Mouse (Mus musculus) kidney, embryonic 14.5 days (tissue): Measurements from ENCODE around the gene Gpr89. TPM values are rescaled to one million over a fixed set of nuclear protein-coding genes. Genes with fewer than 3 reads are reported as not detected.

ENCODE experiments used
- ATAC-seq: fragments of 200-750 bp; cut with Nextera tagmentation; 2 replicates; pipeline ENCODE4 v1.8.0; 2017; ENCODE audit warnings: moderate number of reproducible peaks, mild to moderate bottlenecking, moderate TSS enrichment, moderate library complexity; ENCODE audit not compliant: low FRiP score, low TSS enrichment
- H3K27ac ChIP-seq: fragments of 300-500 bp; sonication (generic); 2 replicates; pipeline ENCODE4 v1.5.1; 2014; ENCODE audit warnings: low read depth, mild to moderate bottlenecking, low read length, moderate library complexity, mixed read lengths
- H3K27me3 ChIP-seq: fragments of 300-500 bp; sonication (generic); 2 replicates; pipeline ENCODE4 v1.6.1; 2014; ENCODE audit warnings: mild to moderate bottlenecking, low read length; ENCODE audit not compliant: control insufficient read depth, insufficient read depth
- H3K36me3 ChIP-seq: fragments of 300-500 bp; sonication (generic); 2 replicates; pipeline ENCODE4 v1.6.1; 2014; ENCODE audit warnings: low read length, mixed read lengths; ENCODE audit not compliant: control insufficient read depth, insufficient read depth
- H3K4me1 ChIP-seq: fragments of 300-500 bp; sonication (generic); 2 replicates; pipeline ENCODE4 v1.6.1; 2014; ENCODE audit warnings: low read length, mixed read lengths; ENCODE audit not compliant: control insufficient read depth, insufficient read depth
- H3K4me2 ChIP-seq: fragments of 300-500 bp; sonication (generic); replicated peaks from 2 replicates; pipeline ENCODE4 v1.6.1; 2014; ENCODE audit warnings: low read depth, mild to moderate bottlenecking, low read length
- H3K4me3 ChIP-seq: fragments of 300-500 bp; sonication (generic); 2 replicates; pipeline ENCODE4 v1.5.1; 2014; ENCODE audit warnings: mild to moderate bottlenecking, low read length
- H3K9ac ChIP-seq: fragments of 300-500 bp; sonication (generic); 2 replicates; pipeline ENCODE4 v1.6.1; 2014; ENCODE audit warnings: low read depth, mild to moderate bottlenecking, low read length, moderate library complexity
- H3K9me3 ChIP-seq: fragments of 300-500 bp; sonication (generic); 2 replicates; pipeline ENCODE4 v1.6.1; 2016; ENCODE audit warnings: low read length; ENCODE audit not compliant: control insufficient read depth
- WGBS: fragments of 180-500 bp; shearing (Covaris S2); extraction: QIAGEN DNeasy Blood & Tissue Kit; methylation state at CpG from one replicate; pipeline ENCODE4 v1.1.7; 2014; 5-methylcytosine and 5-hydroxymethylcytosine counted together
- polyA plus RNA-seq: library from polyadenylated mRNA; unstranded; fragments of >200 nt; fragmentation: Nextera tagmentation; extraction: Ambion mirVana; gene quantifications from 2 replicates; pipeline ENCODE4 v1.2.1, GENCODE M21; 2014

Gene Gpr89
- polyA plus RNA-seq, 1 experiment from 2014 or later, result 50.9 TPM

GRCm38 (mm10) chr3:96854376-96854775, 50.8 kb downstream of the Gpr89 start:
- no peak for ATAC-seq
- Histone ChIP-seq H3K27me3 (no peaks in the 10 kb centered on the region), H3K9me3 (no peaks in the 10 kb centered on the region), H3K9ac (no peak overlapping the region), H3K27ac (no peak overlapping the region), H3K36me3 (no peaks in the 10 kb centered on the region), H3K4me2 (no peak overlapping the region), H3K4me1 (no peaks in the 10 kb centered on the region), H3K4me3 (no peak overlapping the region)
- 88% methylated on average over 4 of the region's 4 CpGs for WGBS

GRCm38 (mm10) chr3:96852561-96852960, 52.6 kb downstream of the Gpr89 start:
- no peak for ATAC-seq
- no peaks in the 10 kb centered on the region for H3K27me3 ChIP-seq
- no peaks in the 10 kb centered on the region for H3K36me3 ChIP-seq
- H3K9ac ChIP-seq, result no peak overlapping the region
- H3K9me3 ChIP-seq, result no peaks in the 10 kb centered on the region
- no peak overlapping the region for H3K4me2 ChIP-seq
- 77% methylated on average over 6 of the region's 6 CpGs for WGBS
- no peak overlapping the region for H3K27ac ChIP-seq
- H3K4me1 ChIP-seq, result peaks cover 2% of the 10 kb centered on the region
- H3K4me3 ChIP-seq, result no peak overlapping the region

- Histone ChIP-seq H3K4me2 (no peak overlapping the region), H3K36me3 (no peaks in the 10 kb centered on the region), H3K27ac (no peak overlapping the region), H3K27me3 (no peaks in the 10 kb centered on the region), H3K4me1 (peaks cover 4% of the 10 kb centered on the region), H3K9me3 (no peaks in the 10 kb centered on the region), H3K9ac (no peak overlapping the region), H3K4me3 (no peak overlapping the region)
- WGBS, result 78% methylated on average over 2 of the region's 2 CpGs
- ATAC-seq, result no peak
Observed at GRCm38 (mm10) chr3:96849168-96849727, 55.9 kb downstream of the Gpr89 start.

GRCm38 (mm10) chr3:96848470-96848869, 56.7 kb downstream of the Gpr89 start:
- Histone ChIP-seq H3K9me3 (no peaks in the 10 kb centered on the region), H3K4me1 (peaks cover 4% of the 10 kb centered on the region), H3K27me3 (no peaks in the 10 kb centered on the region), H3K9ac (no peak overlapping the region), H3K27ac (no peak overlapping the region), H3K4me3 (no peak overlapping the region), H3K4me2 (no peak overlapping the region), H3K36me3 (no peaks in the 10 kb centered on the region)
- WGBS, result 90% methylated on average over 7 of the region's 8 CpGs
- ATAC-seq, result no peak

- no peak overlapping the region for H3K4me3 ChIP-seq
- H3K4me1 ChIP-seq, result peaks cover 4% of the 10 kb centered on the region
- 12% methylated on average over 6 of the region's 6 CpGs for WGBS
- ATAC-seq, result no peak
- H3K4me2 ChIP-seq, result no peak overlapping the region
- no peaks in the 10 kb centered on the region for H3K9me3 ChIP-seq
- H3K27ac ChIP-seq, result no peak overlapping the region
- no peaks in the 10 kb centered on the region for H3K27me3 ChIP-seq
- H3K9ac ChIP-seq, result no peak overlapping the region
- H3K36me3 ChIP-seq, result no peaks in the 10 kb centered on the region
Observed at GRCm38 (mm10) chr3:96847661-96848060, 57.5 kb downstream of the Gpr89 start.

GRCm38 (mm10) chr3:96846985-96847384, 58.2 kb downstream of the Gpr89 start:
- H3K4me3 ChIP-seq, result no peak overlapping the region
- no peak overlapping the region for H3K4me2 ChIP-seq
- no peaks in the 10 kb centered on the region for H3K9me3 ChIP-seq
- no peaks in the 10 kb centered on the region for H3K36me3 ChIP-seq
- no peak for ATAC-seq
- no peak overlapping the region for H3K9ac ChIP-seq
- H3K4me1 ChIP-seq, result peaks cover 4% of the 10 kb centered on the region
- 88% methylated on average over 12 of the region's 12 CpGs for WGBS
- H3K27me3 ChIP-seq, result no peaks in the 10 kb centered on the region
- no peak overlapping the region for H3K27ac ChIP-seq

GRCm38 (mm10) chr3:96845806-96846205, 59.3 kb downstream of the Gpr89 start:
- no peak for ATAC-seq
- 81% methylated on average over 9 of the region's 9 CpGs for WGBS
- no peaks in the 10 kb centered on the region for H3K27me3 ChIP-seq
- peaks cover 4% of the 10 kb centered on the region for H3K4me1 ChIP-seq
- H3K27ac ChIP-seq, result no peak overlapping the region
- H3K36me3 ChIP-seq, result no peaks in the 10 kb centered on the region
- H3K4me2 ChIP-seq, result no peak overlapping the region
- H3K9ac ChIP-seq, result no peak overlapping the region
- no peaks in the 10 kb centered on the region for H3K9me3 ChIP-seq
- H3K4me3 ChIP-seq, result no peak overlapping the region

- Histone ChIP-seq H3K36me3 (no peaks in the 10 kb centered on the region), H3K9me3 (no peaks in the 10 kb centered on the region), H3K4me2 (no peak overlapping the region), H3K27ac (no peak overlapping the region), H3K4me1 (peaks cover 4% of the 10 kb centered on the region), H3K4me3 (no peak overlapping the region), H3K9ac (no peak overlapping the region), H3K27me3 (no peaks in the 10 kb centered on the region)
- ATAC-seq, result no peak
- 95% methylated on average over 6 of the region's 6 CpGs for WGBS
Observed at GRCm38 (mm10) chr3:96845191-96845590, 60.0 kb downstream of the Gpr89 start.

- WGBS, result 46% methylated on average over 7 of the region's 7 CpGs
- peak; percentile 82 for ATAC-seq
Observed at GRCm38 (mm10) chr3:96838996-96839645, 66.0 kb downstream of the Gpr89 start.

More at GRCm38 (mm10) chr3:96838996-96839645, 66.0 kb downstream of the Gpr89 start:
- no peak overlapping the region for H3K9ac ChIP-seq
- H3K27ac ChIP-seq, result peak overlapping the region; percentile 56
- H3K27me3 ChIP-seq, result no peaks in the 10 kb centered on the region
- no peaks in the 10 kb centered on the region; the same call in 1 of the 2 replicates for H3K4me1 ChIP-seq
- H3K9me3 ChIP-seq, result no peaks in the 10 kb centered on the region
- no peak overlapping the region for H3K4me3 ChIP-seq
- no peaks in the 10 kb centered on the region for H3K36me3 ChIP-seq
- H3K4me2 ChIP-seq, result no peak overlapping the region
